Mouse (Mus musculus): ENCODE measurements around the gene Rara. TPM values are rescaled to one million over a fixed set of nuclear protein-coding genes. Genes with fewer than 3 reads are reported as not detected.
A peak's percentile ranks its signal among the peaks of the same experiment; 100 is the strongest.

The Rara gene
- polyA plus RNA-seq, 1 experiment: 59.0 TPM

DNA sequence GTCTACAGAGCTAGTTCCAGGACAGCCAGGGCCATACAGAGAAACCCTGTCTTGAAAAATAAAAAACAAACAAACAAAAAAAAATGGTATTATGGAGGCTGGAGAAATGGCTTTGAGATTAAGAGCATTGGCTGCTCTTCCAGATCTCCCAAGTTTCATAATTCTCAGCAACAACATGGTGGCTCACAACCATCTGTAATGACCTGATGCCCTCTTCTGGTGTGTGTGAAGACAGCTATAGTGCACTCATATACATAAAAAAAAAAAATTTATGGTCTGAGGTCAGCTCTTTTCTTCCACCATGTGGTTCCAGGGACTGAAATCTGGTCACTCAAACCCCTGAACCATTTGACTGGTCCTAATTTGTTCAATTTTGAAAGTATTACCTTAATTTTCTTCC, 71.2 kb downstream of the Rara start:
- TF ChIP-seq POLR2A (IDR thresholded peaks at IDR 0.05; ENCODE audit: borderline replicate concordance, extremely low read depth, low read depth, low read length): no peak
- no peak for TF ChIP-seq CTCF (IDR thresholded peaks at IDR 0.05; ENCODE audit: insufficient read depth, low read length)
- DNase-seq: no peak
- no peak overlapping the region for H3K4me3 ChIP-seq (replicated peaks; ENCODE audit: extremely low read depth, low read depth, low read length)
- H3K4me1 ChIP-seq (ENCODE audit: control insufficient read depth, insufficient read depth, low read length): no peaks in the 10 kb centered on the region

DNA sequence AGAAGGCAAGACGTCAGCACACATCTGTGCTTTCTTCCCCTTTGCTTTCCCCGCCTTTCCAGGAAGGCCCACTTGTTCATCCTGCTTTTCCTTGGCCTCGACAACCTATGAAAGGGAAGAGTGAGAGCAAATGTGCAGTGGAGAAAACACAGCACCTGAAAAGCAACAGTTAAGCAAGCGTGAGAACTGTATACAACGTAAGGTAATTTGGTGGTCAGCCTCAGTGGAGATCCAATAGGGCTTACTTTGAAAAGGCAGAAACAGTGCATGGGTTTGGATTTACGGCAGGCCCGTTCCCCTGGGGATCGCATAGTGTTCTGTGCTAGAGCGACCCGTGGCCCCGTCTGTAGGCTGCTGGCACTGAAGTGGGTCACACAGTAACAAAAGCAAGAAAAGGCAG, 71.6 kb downstream of the Rara start:
- no peak for DNase-seq
- H3K4me3 ChIP-seq (replicated peaks; ENCODE audit: extremely low read depth, low read depth, low read length): no peak overlapping the region
- WGBS: 92% methylated on average over 11 of the region's 11 CpGs
- H3K4me1 ChIP-seq (ENCODE audit: control insufficient read depth, insufficient read depth, low read length): no peaks in the 10 kb centered on the region
- TF ChIP-seq POLR2A (IDR thresholded peaks at IDR 0.05; ENCODE audit: borderline replicate concordance, extremely low read depth, low read depth, low read length) (no peak), CTCF (IDR thresholded peaks at IDR 0.05; ENCODE audit: insufficient read depth, low read length) (no peak)

DNA sequence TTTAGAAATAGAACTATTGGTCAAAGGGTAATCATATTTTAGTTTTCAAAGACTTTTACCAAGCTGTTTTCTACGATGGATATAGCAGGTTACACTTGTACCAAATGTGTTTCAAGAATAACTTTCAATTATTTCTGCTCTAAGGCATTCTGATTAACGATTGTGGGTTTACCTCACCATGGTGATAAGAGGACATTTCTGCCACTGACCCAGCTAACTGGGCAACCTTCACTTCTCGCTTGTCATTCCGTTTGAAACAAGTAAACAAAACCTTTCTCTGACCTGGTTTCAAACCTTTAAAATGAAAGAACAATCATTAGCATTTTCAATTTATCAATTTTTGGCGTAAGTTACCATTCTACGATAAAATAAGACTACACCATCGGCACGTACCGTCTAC, 79.2 kb downstream of the Rara start:
- TF ChIP-seq POLR2A (IDR thresholded peaks at IDR 0.05; ENCODE audit: borderline replicate concordance, extremely low read depth, low read depth, low read length) (no peak), CTCF (IDR thresholded peaks at IDR 0.05; ENCODE audit: insufficient read depth, low read length) (no peak)
- Histone ChIP-seq H3K4me1 (ENCODE audit: control insufficient read depth, insufficient read depth, low read length) (no peaks in the 10 kb centered on the region), H3K4me3 (replicated peaks; ENCODE audit: extremely low read depth, low read depth, low read length) (no peak overlapping the region)
- DNase-seq: no peak
- WGBS: 87% methylated on average over 9 of the region's 9 CpGs

DNA sequence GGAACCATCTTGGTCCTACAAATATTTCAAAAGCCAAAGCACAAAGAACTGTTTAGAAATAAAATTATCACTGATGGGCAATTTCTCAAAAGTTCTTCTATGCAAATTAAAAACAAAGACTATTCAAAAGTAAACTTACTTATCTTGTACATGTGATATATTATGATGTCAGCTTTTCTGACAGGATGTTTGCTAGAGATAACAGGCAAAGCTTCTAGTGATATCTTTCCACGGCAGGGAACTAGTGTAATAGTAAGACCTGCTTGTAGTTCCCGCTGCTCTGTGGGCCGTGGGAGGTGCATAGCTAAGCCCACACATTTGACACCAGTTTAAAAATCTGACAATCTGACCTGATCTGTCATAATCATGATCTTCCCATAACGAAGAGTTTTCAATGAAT, 82.5 kb downstream of the Rara start:
- Histone ChIP-seq H3K4me3 (replicated peaks; ENCODE audit: extremely low read depth, low read depth, low read length) (no peak overlapping the region), H3K4me1 (ENCODE audit: control insufficient read depth, insufficient read depth, low read length) (no peaks in the 10 kb centered on the region)
- WGBS: 54% methylated on average over 4 of the region's 4 CpGs
- DNase-seq: no peak
- TF ChIP-seq POLR2A (IDR thresholded peaks at IDR 0.05; ENCODE audit: borderline replicate concordance, extremely low read depth, low read depth, low read length): no peak
- no peak for TF ChIP-seq CTCF (IDR thresholded peaks at IDR 0.05; ENCODE audit: insufficient read depth, low read length)

DNA sequence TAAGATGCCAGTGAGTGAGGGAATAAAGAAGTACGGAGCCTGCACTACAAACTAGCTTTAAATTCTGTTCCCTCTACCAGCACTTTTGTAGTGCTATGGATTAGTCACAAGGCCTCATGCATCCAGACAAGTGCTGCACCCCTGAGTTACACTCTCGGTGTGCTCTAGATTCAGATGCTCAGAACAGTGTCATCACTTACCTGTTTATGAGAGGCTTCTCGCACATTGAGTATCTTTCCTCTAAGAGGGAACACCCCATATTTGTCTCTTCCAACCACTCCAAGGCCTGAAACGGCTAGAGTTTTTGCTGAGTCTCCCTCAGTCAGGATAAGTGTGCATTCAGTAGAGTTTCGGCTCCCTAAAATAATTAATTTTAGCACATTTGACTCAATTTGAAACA, 83.1 kb downstream of the Rara start:
- no peaks in the 10 kb centered on the region for H3K4me1 ChIP-seq (ENCODE audit: control insufficient read depth, insufficient read depth, low read length)
- H3K4me3 ChIP-seq (replicated peaks; ENCODE audit: extremely low read depth, low read depth, low read length): no peak overlapping the region
- no peak for TF ChIP-seq POLR2A (IDR thresholded peaks at IDR 0.05; ENCODE audit: borderline replicate concordance, extremely low read depth, low read depth, low read length)
- TF ChIP-seq CTCF (IDR thresholded peaks at IDR 0.05; ENCODE audit: insufficient read depth, low read length): no peak
- no peak for DNase-seq
- WGBS: 95% methylated on average over 5 of the region's 5 CpGs

DNA sequence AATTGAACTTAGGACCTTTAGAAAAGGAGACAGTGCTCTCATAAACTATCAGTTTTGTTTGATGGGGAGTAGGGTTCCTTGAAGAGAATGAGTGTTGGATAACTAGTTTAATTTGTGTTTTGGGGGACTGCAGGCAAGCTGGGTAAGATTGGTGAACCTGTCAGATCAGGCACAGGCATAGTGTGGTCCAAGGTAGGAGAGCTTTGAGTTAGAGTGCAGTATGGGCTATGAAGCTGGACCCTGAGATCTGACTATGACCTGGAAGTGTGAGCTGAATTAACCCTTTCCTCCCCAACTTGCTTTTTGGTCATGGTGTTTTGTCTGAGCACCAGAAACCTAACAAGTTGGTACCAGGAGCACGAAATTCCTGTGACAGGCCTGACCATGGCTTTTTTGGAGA, 86.2 kb downstream of the Rara start:
- no peak for DNase-seq
- Histone ChIP-seq H3K4me3 (replicated peaks; ENCODE audit: extremely low read depth, low read depth, low read length) (no peak overlapping the region), H3K4me1 (ENCODE audit: control insufficient read depth, insufficient read depth, low read length) (no peaks in the 10 kb centered on the region)
- TF ChIP-seq CTCF (IDR thresholded peaks at IDR 0.05; ENCODE audit: insufficient read depth, low read length): no peak
- no peak for TF ChIP-seq POLR2A (IDR thresholded peaks at IDR 0.05; ENCODE audit: borderline replicate concordance, extremely low read depth, low read depth, low read length)
- WGBS: 100% methylated on average over 1 of the region's 1 CpGs

DNA sequence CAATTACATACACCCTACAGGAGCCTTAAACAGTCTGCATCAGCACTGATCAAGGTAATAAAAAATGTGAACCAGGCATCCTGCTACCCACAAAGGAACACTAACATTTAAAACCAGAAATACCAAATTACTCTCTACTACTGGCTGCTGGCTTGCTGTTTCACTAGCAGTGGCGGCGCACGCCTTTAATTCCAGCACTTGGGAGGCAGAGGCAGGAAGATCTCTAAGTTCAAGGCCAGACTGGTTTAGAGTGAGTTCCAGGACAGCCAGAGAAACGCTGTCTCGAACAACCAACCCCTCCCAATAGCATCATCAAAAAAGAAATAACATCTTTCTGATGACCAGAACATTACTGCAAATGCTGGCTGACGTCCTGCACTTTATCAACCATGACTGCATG, 92.2 kb downstream of the Rara start:
- DNase-seq: no peak
- Histone ChIP-seq H3K4me1 (ENCODE audit: control insufficient read depth, insufficient read depth, low read length) (no peaks in the 10 kb centered on the region), H3K4me3 (replicated peaks; ENCODE audit: extremely low read depth, low read depth, low read length) (no peak overlapping the region)
- TF ChIP-seq POLR2A (IDR thresholded peaks at IDR 0.05; ENCODE audit: borderline replicate concordance, extremely low read depth, low read depth, low read length) (no peak), CTCF (IDR thresholded peaks at IDR 0.05; ENCODE audit: insufficient read depth, low read length) (no peak)
- 92% methylated on average over 6 of the region's 6 CpGs for WGBS

DNA sequence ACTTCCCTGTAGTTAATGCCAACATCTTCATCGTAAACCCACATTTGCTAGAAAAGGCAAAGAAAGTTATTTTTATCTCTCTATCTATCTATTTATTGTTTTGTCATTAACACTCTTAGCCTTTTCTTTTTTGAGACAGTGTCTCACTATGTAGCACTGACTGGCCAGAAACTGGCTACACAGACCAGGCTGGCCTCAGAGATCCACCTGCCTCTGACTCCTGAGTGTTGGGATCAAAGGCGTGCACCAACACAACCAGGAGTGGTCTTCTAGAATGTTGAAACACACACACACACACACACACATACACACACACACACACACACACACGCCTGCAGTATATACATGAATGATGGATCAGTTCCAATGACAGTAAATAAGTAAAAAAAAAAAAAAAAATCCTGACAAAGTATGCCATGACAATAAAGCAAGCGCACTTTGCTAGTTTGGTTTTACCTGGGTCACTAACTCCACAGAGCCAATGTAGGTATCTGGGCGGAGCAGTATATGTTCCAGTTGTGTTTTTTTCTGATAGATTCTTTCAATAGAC, 94.8 kb downstream of the Rara start:
- no peak for TF ChIP-seq CTCF (IDR thresholded peaks at IDR 0.05; ENCODE audit: insufficient read depth, low read length)
- no peak for TF ChIP-seq POLR2A (IDR thresholded peaks at IDR 0.05; ENCODE audit: borderline replicate concordance, extremely low read depth, low read depth, low read length)
- H3K4me3 ChIP-seq (replicated peaks; ENCODE audit: extremely low read depth, low read depth, low read length): no peak overlapping the region
- WGBS: 75% methylated on average over 5 of the region's 5 CpGs

DNA sequence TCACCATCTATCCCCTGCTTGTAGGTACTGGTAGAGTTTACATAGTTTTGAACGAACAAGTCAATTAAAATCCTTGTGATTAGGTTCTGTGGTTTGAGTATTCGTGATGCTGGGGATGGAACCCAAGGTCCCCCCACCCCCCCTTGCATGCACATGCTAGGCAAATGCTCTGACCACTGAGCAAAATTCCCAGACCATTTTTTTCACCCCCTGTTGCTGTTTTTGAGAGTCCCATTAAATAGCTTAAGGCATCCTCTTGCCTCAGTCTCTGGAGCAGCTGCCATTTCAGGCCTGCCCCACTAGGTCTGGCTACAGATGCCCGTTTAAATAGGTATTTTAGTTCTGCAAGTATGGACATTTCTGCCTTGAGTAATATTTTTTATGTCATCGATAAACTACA, 95.5 kb downstream of the Rara start:
- Histone ChIP-seq H3K4me3 (replicated peaks; ENCODE audit: extremely low read depth, low read depth, low read length) (no peak overlapping the region), H3K4me1 (ENCODE audit: control insufficient read depth, insufficient read depth, low read length) (no peaks in the 10 kb centered on the region)
- TF ChIP-seq POLR2A (IDR thresholded peaks at IDR 0.05; ENCODE audit: borderline replicate concordance, extremely low read depth, low read depth, low read length): no peak
- no peak for TF ChIP-seq CTCF (IDR thresholded peaks at IDR 0.05; ENCODE audit: insufficient read depth, low read length)
- no peak for DNase-seq
- WGBS: 8% methylated on average over 4 of the region's 4 CpGs

More for the DNA sequence above, 94.8 kb downstream of the Rara start:
- H3K4me1 ChIP-seq (ENCODE audit: control insufficient read depth, insufficient read depth, low read length): no peaks in the 10 kb centered on the region
- no peak for DNase-seq

DNA sequence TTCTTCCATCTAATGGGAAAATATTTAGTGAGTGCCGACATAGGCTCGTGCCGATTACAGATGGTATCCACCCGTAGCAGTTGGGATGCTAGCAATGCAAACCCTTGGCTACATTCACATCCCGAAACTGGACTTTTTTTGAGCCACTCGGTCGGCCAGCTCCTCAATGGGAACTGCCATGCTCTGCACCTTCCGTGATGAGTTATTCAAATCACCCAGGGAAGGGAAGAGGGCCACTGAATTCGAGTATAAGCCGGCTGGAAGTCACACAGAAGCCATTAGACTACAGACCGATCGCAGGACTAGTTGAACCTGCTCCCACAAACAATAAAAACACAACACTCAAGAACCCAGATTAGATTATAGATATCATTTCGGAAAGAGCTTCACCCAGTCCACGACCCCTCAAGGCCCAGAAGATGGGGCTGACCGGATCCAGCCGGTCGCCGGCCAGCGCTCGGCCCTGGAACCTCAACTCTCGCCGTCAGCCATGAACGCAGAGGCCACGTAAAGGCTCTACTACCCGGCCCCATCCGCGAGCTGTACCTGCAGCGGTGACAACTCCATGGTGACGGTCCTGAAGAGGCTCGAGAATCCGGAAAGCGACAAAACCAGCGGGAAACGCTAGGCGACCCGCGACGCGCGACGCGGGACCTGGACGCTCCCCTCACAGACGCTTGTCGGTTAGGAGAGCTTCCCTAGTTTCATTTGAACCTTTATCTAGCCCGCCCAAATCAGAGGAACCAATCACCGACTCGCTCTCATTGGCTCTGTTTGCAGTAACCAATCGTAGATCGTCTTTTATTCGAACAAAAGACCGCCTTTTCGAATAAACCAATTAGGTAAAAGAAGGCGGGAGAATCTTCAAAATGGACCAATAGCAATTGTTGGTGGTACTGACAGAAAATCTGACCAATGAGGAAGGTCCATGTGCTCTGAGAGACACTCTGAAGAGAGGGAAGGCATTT, 96.2 kb downstream of the Rara start, which contains the start of gene Top2a:
Gene Top2a, minus strand, starts transcription at position 690 of the 968 bp plus-strand sequence.
- WGBS: under 1% methylated on average over 54 of the region's 54 CpGs
- peak within 1 kb of the TSS; percentile 78 for H3K4me3 ChIP-seq (replicated peaks; ENCODE audit: extremely low read depth, low read depth, low read length)
- no peak for TF ChIP-seq CTCF (IDR thresholded peaks at IDR 0.05; ENCODE audit: insufficient read depth, low read length)
- TF ChIP-seq POLR2A (IDR thresholded peaks at IDR 0.05; ENCODE audit: borderline replicate concordance, extremely low read depth, low read depth, low read length): no peak
- H3K4me1 ChIP-seq (ENCODE audit: control insufficient read depth, insufficient read depth, low read length): no peaks in the 10 kb centered on the region
- peak; percentile 96 for DNase-seq

Other genes starting within 250 kb of the Rara start
- 136 and 156 TPM in 2 replicates for gene Psmd3, start 245.3 kb upstream of the Rara start, polyA plus RNA-seq (2012; rRNA removed)
- gene Csf3, start 226.6 kb upstream of the Rara start, polyA plus RNA-seq (2012; rRNA removed): not detected in 2 replicates
- gene Med24, start 198.4 kb upstream of the Rara start, polyA plus RNA-seq (2012; rRNA removed): 45.0 and 55.1 TPM in 2 replicates
- gene Thra, start 187.2 kb upstream of the Rara start, polyA plus RNA-seq (2012; rRNA removed): 142 and 159 TPM in 2 replicates
- 213 and 329 TPM in 2 replicates for gene Nr1d1, start 152.5 kb upstream of the Rara start, polyA plus RNA-seq (2012; rRNA removed)
- gene Msl1, start 132.3 kb upstream of the Rara start, polyA plus RNA-seq (2012; rRNA removed): 39.0 and 54.3 TPM in 2 replicates
- gene Casc3, start 122.9 kb upstream of the Rara start, polyA plus RNA-seq (2012; rRNA removed): 33.6 and 37.9 TPM in 2 replicates
- gene Rapgefl1, start 91.0 kb upstream of the Rara start, polyA plus RNA-seq (2012; rRNA removed): 3.4 and 18.4 TPM in 2 replicates
- 10.1 and 14.0 TPM in 2 replicates for gene Wipf2, start 64.2 kb upstream of the Rara start, polyA plus RNA-seq (2012; rRNA removed)
- gene Cdc6, start 20.0 kb upstream of the Rara start, polyA plus RNA-seq (2012; rRNA removed): 0.16 and 0.25 TPM in 2 replicates
- gene Gjd3, start 55.2 kb downstream of the Rara start, polyA plus RNA-seq (2012; rRNA removed): 0.29 and 0.40 TPM in 2 replicates
- 0.58 and 1.4 TPM in 2 replicates for gene Top2a, start 96.4 kb downstream of the Rara start, polyA plus RNA-seq (2012; rRNA removed)
- 459 and 481 TPM in 2 replicates for gene Igfbp4, start 113.4 kb downstream of the Rara start, polyA plus RNA-seq (2012; rRNA removed)
- gene Tns4, start 161.5 kb downstream of the Rara start, polyA plus RNA-seq (2012; rRNA removed): 2.9 and 4.9 TPM in 2 replicates
- gene Ccr7, start 227.3 kb downstream of the Rara start, polyA plus RNA-seq (2012; rRNA removed): 15.5 and 19.7 TPM in 2 replicates